8 mouse cellular contexts compared by ENCODE assay signal in genomic region chr4:118180301-118181080, GRCm38 (mm10). TPM values are rescaled to one million over a fixed set of nuclear protein-coding genes. Genes with fewer than 3 reads are reported as not detected.
DNase-seq lines count a peak whose midpoint lies in the region; ATAC-seq lines count a peak whose summit lies in the region.

No protein-coding gene starts in this region.

- no peaks in the 10 kb centered on the region; the same call in 1 of the 2 replicates for H3K36me3 ChIP-seq in intestine, embryonic 16.5 days (ENCODE audit: control insufficient read depth, insufficient read depth, low read length)

- H3K4me3 ChIP-seq in intestine, embryonic 16.5 days (ENCODE audit: low read length) = peak overlapping the region; percentile 82

- H3K9ac ChIP-seq in intestine, embryonic 16.5 days (ENCODE audit: low read depth, low read length) = peak overlapping the region; percentile 71

- no peak for ATAC-seq in intestine, embryonic 16.5 days
- ATAC-seq in CD4-positive, CD25-positive, alpha-beta regulatory T cell, adult 4 months = no peak

- WGBS in intestine, embryonic 16.5 days = 11% methylated on average over 17 of the region's 17 CpGs

- peak; percentile 31 for DNase-seq in cerebellum, adult 11 months
- no peak for DNase-seq in cerebellum, adult 9-10 months
- DNase-seq in ovary, postnatal 14 days (ENCODE audit: low spot score) = peak; percentile 17
- DNase-seq in ovary, postnatal 36 days (ENCODE audit: low spot score) = no peak
- DNase-seq in naive thymus-derived CD4-positive, alpha-beta T cell, adult 2 months (ENCODE audit: low read depth) = peak; percentile 36
- DNase-seq in gastrocnemius, postnatal 4 days (ENCODE audit: low spot score in 2 of 2) = no peak

- H3K4me2 ChIP-seq in intestine, embryonic 16.5 days (ENCODE audit: low read depth, low read length) = peak overlapping the region; percentile 74

- H3K4me1 ChIP-seq in intestine, embryonic 16.5 days (ENCODE audit: control insufficient read depth, insufficient read depth, low read length) = peaks cover 5% of the 10 kb centered on the region

- no peaks in the 10 kb centered on the region for H3K9me3 ChIP-seq in intestine, embryonic 16.5 days (ENCODE audit: control insufficient read depth, low read length)

- H3K27ac ChIP-seq in intestine, embryonic 16.5 days (ENCODE audit: low read length) = peak overlapping the region; percentile 81

- no peaks in the 10 kb centered on the region for H3K27me3 ChIP-seq in intestine, embryonic 16.5 days (replicated peaks; ENCODE audit: control insufficient read depth, insufficient read depth, low read length)

RNA-seq across cellular contexts. Expression of gene Kdm4a, which starts 0.6 kb away (rescaled TPM):
- 18.0 and 18.6 TPM in 2 replicates for polyA plus RNA-seq in intestine, embryonic 16.5 days (2015; fragmentation: Nextera tagmentation; extraction: Ambion mirVana)
- polyA plus RNA-seq in CD4-positive, CD25-positive, alpha-beta regulatory T cell, adult 4 months (2017; shearing (Covaris generic)) = 10 to 100 TPM in 1 of 2 experiments, 1 to 10 TPM in 1; 4.3 to 14.3 TPM
- 10 to 100 TPM; 34.4 to 35.7 TPM for total RNA-seq in gastrocnemius, postnatal 4 days (2021)

RNA-seq across cellular contexts. Expression of gene St3gal3, which starts 45.8 kb away (rescaled TPM):
- polyA plus RNA-seq in intestine, embryonic 16.5 days (2015; fragmentation: Nextera tagmentation; extraction: Ambion mirVana) = 8.6 and 10.1 TPM in 2 replicates
- under 1 TPM; 0.38 to 0.52 TPM for polyA plus RNA-seq in CD4-positive, CD25-positive, alpha-beta regulatory T cell, adult 4 months (2017; shearing (Covaris generic))
- 10 to 100 TPM; 34.9 to 37.5 TPM for total RNA-seq in gastrocnemius, postnatal 4 days (2021)

Comparison
In these comparisons a context has a peak if more than half of its experiments do, and no peak if none do; other contexts are left out.
1. DNase-seq: peak in cerebellum, adult 11 months (single experiment), ovary, postnatal 14 days (single experiment) and naive thymus-derived CD4-positive, alpha-beta T cell, adult 2 months (single experiment); none in cerebellum, adult 9-10 months (single experiment), ovary, postnatal 36 days (single experiment) and gastrocnemius, postnatal 4 days (0 of 2).